Mouse (Mus musculus) lung, embryonic 15.5 days (tissue): ENCODE measurements around the gene Nell1. TPM values are rescaled to one million over a fixed set of nuclear protein-coding genes. Genes with fewer than 3 reads are reported as not detected.

Experiments
- ATAC-seq: fragments of 200-750 bp; cut with Nextera tagmentation; 2 replicates; pipeline ENCODE4 v1.8.0; 2017; ENCODE audit warnings: moderate number of reproducible peaks, borderline replicate concordance; ENCODE audit not compliant: low FRiP score, low TSS enrichment; ENCODE audit errors: extremely low read depth
- H3K27ac ChIP-seq: fragments of 300-500 bp; sonication (generic); 2 replicates; pipeline ENCODE4 v1.5.1; 2015; ENCODE audit warnings: moderate library complexity, mild to moderate bottlenecking, inconsistent platforms
- H3K27me3 ChIP-seq: fragments of 300-500 bp; sonication (generic); 2 replicates; pipeline ENCODE4 v1.6.1; 2015; ENCODE audit warnings: inconsistent platforms
- H3K36me3 ChIP-seq: fragments of 300-500 bp; sonication (generic); 2 replicates; pipeline ENCODE4 v1.6.1; 2015; ENCODE audit warnings: inconsistent platforms
- H3K4me1 ChIP-seq: fragments of 300-500 bp; sonication (generic); 2 replicates; pipeline ENCODE4 v1.6.1; 2015; ENCODE audit warnings: inconsistent platforms
- H3K4me2 ChIP-seq: fragments of 300-500 bp; sonication (generic); 2 replicates; pipeline ENCODE4 v1.6.1; 2015; ENCODE audit warnings: inconsistent platforms, mild to moderate bottlenecking, moderate library complexity
- H3K4me3 ChIP-seq: fragments of 300-500 bp; sonication (generic); 2 replicates; pipeline ENCODE4 v1.5.1; 2015; ENCODE audit warnings: mild to moderate bottlenecking, inconsistent platforms
- H3K9ac ChIP-seq: fragments of 300-500 bp; sonication (generic); 2 replicates; pipeline ENCODE4 v1.6.1; 2015; ENCODE audit warnings: inconsistent platforms
- H3K9me3 ChIP-seq: fragments of 300-500 bp; sonication (generic); 2 replicates; pipeline ENCODE4 v1.6.1; 2016; ENCODE audit warnings: inconsistent platforms
- WGBS: fragments of 180-500 bp; shearing (Covaris S2); methylation state at CpG from one replicate; pipeline ENCODE4 v1.1.7; 2015; 5-methylcytosine and 5-hydroxymethylcytosine counted together
- polyA plus RNA-seq: library from polyadenylated mRNA; unstranded; fragments of >200 nt; fragmentation: Nextera tagmentation; extraction: Ambion mirVana; gene quantifications from 2 replicates; pipeline ENCODE4 v1.2.1, GENCODE M21; 2015

Gene Nell1
- polyA plus RNA-seq, 1 experiment from 2014 or later: 3.5 TPM

- no peak overlapping the region for H3K9ac ChIP-seq
- no peak overlapping the region for H3K4me2 ChIP-seq
- no peaks in the 10 kb centered on the region for H3K36me3 ChIP-seq
- WGBS: 68% methylated on average over 5 of the region's 5 CpGs
- no peaks in the 10 kb centered on the region for H3K27me3 ChIP-seq
- H3K9me3 ChIP-seq: no peaks in the 10 kb centered on the region
- no peak overlapping the region for H3K27ac ChIP-seq
- no peak overlapping the region for H3K4me3 ChIP-seq
- ATAC-seq: no peak
- H3K4me1 ChIP-seq: no peaks in the 10 kb centered on the region
These were observed 781.7 kb downstream of the Nell1 start for GRCm38 (mm10) chr7:50756409-50756808.

GRCm38 (mm10) chr7:50773516-50773915 is 798.9 kb downstream of the Nell1 start:
- no peak for ATAC-seq
- H3K9ac ChIP-seq: no peak overlapping the region
- H3K4me2 ChIP-seq: no peak overlapping the region
- no peaks in the 10 kb centered on the region for H3K4me1 ChIP-seq
- H3K36me3 ChIP-seq: no peaks in the 10 kb centered on the region
- no peak overlapping the region for H3K27ac ChIP-seq
- no peaks in the 10 kb centered on the region for H3K9me3 ChIP-seq
- H3K27me3 ChIP-seq: no peaks in the 10 kb centered on the region
- H3K4me3 ChIP-seq: no peak overlapping the region

GRCm38 (mm10) chr7:50781105-50781504 is 806.4 kb downstream of the Nell1 start:
- H3K4me1 ChIP-seq: no peaks in the 10 kb centered on the region
- 74% methylated on average over 1 of the region's 1 CpGs for WGBS
- no peaks in the 10 kb centered on the region for H3K27me3 ChIP-seq
- H3K9me3 ChIP-seq: no peaks in the 10 kb centered on the region
- no peak overlapping the region for H3K4me3 ChIP-seq
- ATAC-seq: no peak
- H3K4me2 ChIP-seq: no peak overlapping the region
- no peak overlapping the region for H3K27ac ChIP-seq
- no peak overlapping the region for H3K9ac ChIP-seq
- H3K36me3 ChIP-seq: no peaks in the 10 kb centered on the region

GRCm38 (mm10) chr7:50783652-50784051 is 809.0 kb downstream of the Nell1 start:
- Histone ChIP-seq H3K4me3 (no peak overlapping the region), H3K27ac (no peak overlapping the region), H3K9ac (no peak overlapping the region), H3K4me1 (no peaks in the 10 kb centered on the region), H3K36me3 (no peaks in the 10 kb centered on the region), H3K4me2 (no peak overlapping the region), H3K27me3 (no peaks in the 10 kb centered on the region), H3K9me3 (no peaks in the 10 kb centered on the region)
- WGBS: 56% methylated on average over 1 of the region's 1 CpGs
- ATAC-seq: no peak

- Histone ChIP-seq H3K4me1 (no peaks in the 10 kb centered on the region), H3K4me2 (no peak overlapping the region), H3K36me3 (no peaks in the 10 kb centered on the region), H3K27ac (no peak overlapping the region), H3K27me3 (no peaks in the 10 kb centered on the region), H3K9ac (no peak overlapping the region), H3K4me3 (no peak overlapping the region), H3K9me3 (no peaks in the 10 kb centered on the region)
- no peak for ATAC-seq
- WGBS: 21% methylated on average over 7 of the region's 7 CpGs
These were observed 851.5 kb downstream of the Nell1 start for GRCm38 (mm10) chr7:50826180-50826579.

GRCm38 (mm10) chr7:50832799-50833198 is 858.1 kb downstream of the Nell1 start:
- H3K4me3 ChIP-seq: no peak overlapping the region
- H3K9me3 ChIP-seq: no peaks in the 10 kb centered on the region
- H3K4me2 ChIP-seq: no peak overlapping the region
- H3K9ac ChIP-seq: no peak overlapping the region
- no peak overlapping the region for H3K27ac ChIP-seq
- no peak for ATAC-seq
- no peaks in the 10 kb centered on the region for H3K36me3 ChIP-seq
- H3K4me1 ChIP-seq: no peaks in the 10 kb centered on the region
- no peaks in the 10 kb centered on the region for H3K27me3 ChIP-seq
- 44% methylated on average over 3 of the region's 3 CpGs for WGBS

- H3K4me1 ChIP-seq: no peaks in the 10 kb centered on the region
- no peak overlapping the region for H3K4me2 ChIP-seq
- no peaks in the 10 kb centered on the region for H3K9me3 ChIP-seq
- H3K9ac ChIP-seq: no peak overlapping the region
- no peaks in the 10 kb centered on the region for H3K27me3 ChIP-seq
- no peak overlapping the region for H3K4me3 ChIP-seq
- no peak for ATAC-seq
- no peaks in the 10 kb centered on the region for H3K36me3 ChIP-seq
- no peak overlapping the region for H3K27ac ChIP-seq
These were observed 868.0 kb downstream of the Nell1 start for GRCm38 (mm10) chr7:50842646-50843045.

- no peak overlapping the region for H3K4me3 ChIP-seq
- 50% methylated on average over 1 of the region's 1 CpGs for WGBS
- H3K4me1 ChIP-seq: no peaks in the 10 kb centered on the region
- H3K27me3 ChIP-seq: no peaks in the 10 kb centered on the region
- no peak overlapping the region for H3K4me2 ChIP-seq
- no peak overlapping the region for H3K9ac ChIP-seq
- H3K9me3 ChIP-seq: no peaks in the 10 kb centered on the region
- no peaks in the 10 kb centered on the region for H3K36me3 ChIP-seq
- no peak for ATAC-seq
- no peak overlapping the region for H3K27ac ChIP-seq
These were observed 873.3 kb downstream of the Nell1 start for GRCm38 (mm10) chr7:50847921-50848320.

- no peak overlapping the region for H3K27ac ChIP-seq
- no peak overlapping the region for H3K4me3 ChIP-seq
- 78% methylated on average over 1 of the region's 1 CpGs for WGBS
- no peaks in the 10 kb centered on the region for H3K27me3 ChIP-seq
- no peak overlapping the region for H3K4me2 ChIP-seq
- H3K36me3 ChIP-seq: no peaks in the 10 kb centered on the region
- no peaks in the 10 kb centered on the region for H3K4me1 ChIP-seq
- H3K9ac ChIP-seq: no peak overlapping the region
- ATAC-seq: no peak
- H3K9me3 ChIP-seq: no peaks in the 10 kb centered on the region
These were observed 875.6 kb downstream of the Nell1 start for GRCm38 (mm10) chr7:50850271-50850670.

- ATAC-seq: no peak
- 23% methylated on average over 1 of the region's 1 CpGs for WGBS
- Histone ChIP-seq H3K36me3 (no peaks in the 10 kb centered on the region), H3K27ac (no peak overlapping the region), H3K4me2 (no peak overlapping the region), H3K4me3 (no peak overlapping the region), H3K4me1 (no peaks in the 10 kb centered on the region), H3K9me3 (no peaks in the 10 kb centered on the region), H3K27me3 (no peaks in the 10 kb centered on the region), H3K9ac (no peak overlapping the region)
These were observed 895.5 kb downstream of the Nell1 start for GRCm38 (mm10) chr7:50870181-50870580.

- no peaks in the 10 kb centered on the region for H3K27me3 ChIP-seq
- H3K4me3 ChIP-seq: no peak overlapping the region
- H3K36me3 ChIP-seq: no peaks in the 10 kb centered on the region
- H3K9ac ChIP-seq: no peak overlapping the region
- H3K4me1 ChIP-seq: no peaks in the 10 kb centered on the region
- WGBS: 49% methylated on average over 3 of the region's 3 CpGs
- no peak for ATAC-seq
- H3K27ac ChIP-seq: no peak overlapping the region
- H3K4me2 ChIP-seq: no peak overlapping the region
- H3K9me3 ChIP-seq: no peaks in the 10 kb centered on the region
These were observed 913.0 kb downstream of the Nell1 start for GRCm38 (mm10) chr7:50887625-50888024.

GRCm38 (mm10) chr7:50899541-50900088 is 925.0 kb downstream of the Nell1 start:
- Histone ChIP-seq H3K4me2 (no peak overlapping the region), H3K9ac (no peak overlapping the region), H3K9me3 (no peaks in the 10 kb centered on the region), H3K27ac (no peak overlapping the region), H3K27me3 (no peaks in the 10 kb centered on the region), H3K36me3 (no peaks in the 10 kb centered on the region), H3K4me3 (no peak overlapping the region), H3K4me1 (no peaks in the 10 kb centered on the region)
- WGBS: 34% methylated on average over 6 of the region's 6 CpGs
- ATAC-seq: peak; percentile 76; the same call in 1 of the 2 replicates
